14 mouse cellular contexts compared by ENCODE assay signal in genomic region chr3:97756283-97757074, GRCm38 (mm10).
A peak's percentile ranks its signal among the peaks of the same experiment; 100 is the strongest.
DNase-seq lines count a peak whose midpoint lies in the region; ATAC-seq and TF ChIP-seq lines count a peak whose summit lies in the region.
"Had no signal": no experiment of that assay in that cellular context is flagged by ENCODE, and none has a peak within 500 bp of the region (broad histone marks: within the 10 kb centered on the region; RNA-seq: fewer than 3 reads in every experiment).

No protein-coding gene starts in this region.

- peak; percentile 66 for TF ChIP-seq EP300 in liver, postnatal 0 days (IDR thresholded peaks at IDR 0.05; ENCODE audit: low read depth)

- H3K4me2 ChIP-seq in intestine, embryonic 15.5 days (replicated peaks) = peak overlapping the region; percentile 39; the same call in 1 of the 2 replicates
- H3K4me2 ChIP-seq in liver, postnatal 0 days (ENCODE audit: low read depth, low read length) = peak overlapping the region; percentile 40; the same call in 1 of the 2 replicates
- H3K4me2 ChIP-seq: embryonic facial prominence, embryonic 15.5 days; lung, embryonic 14.5 days had no signal

- H3K4me3 ChIP-seq in intestine, embryonic 15.5 days (replicated peaks) = no peak overlapping the region
- H3K4me3 ChIP-seq in liver, postnatal 0 days (ENCODE audit: low read depth, low read length) = no peak overlapping the region
- H3K4me3 ChIP-seq: embryonic facial prominence, embryonic 15.5 days had no signal

- H3K9ac ChIP-seq in intestine, embryonic 15.5 days = no peak overlapping the region
- no peak overlapping the region; the same call in 1 of the 2 replicates for H3K9ac ChIP-seq in liver, postnatal 0 days (replicated peaks)
- H3K9ac ChIP-seq: embryonic facial prominence, embryonic 15.5 days; forebrain, postnatal 0 days; lung, embryonic 14.5 days had no signal

- H3K27me3 ChIP-seq in intestine, embryonic 15.5 days (replicated peaks) = no peaks in the 10 kb centered on the region
- no peaks in the 10 kb centered on the region for H3K27me3 ChIP-seq in liver, postnatal 0 days (ENCODE audit: insufficient read depth, low read length)
- H3K27me3 ChIP-seq: CH12.LX; embryonic facial prominence, embryonic 15.5 days had no signal

- TF ChIP-seq CTCF in liver, postnatal 0 days (IDR thresholded peaks at IDR 0.05; ENCODE audit: low read depth) = peak; percentile 34

- ATAC-seq in intestine, embryonic 15.5 days = peak; percentile 96
- ATAC-seq in liver, postnatal 0 days = peak; percentile 98
- ATAC-seq: forebrain, postnatal 0 days; inflammation-experienced regulatory T-cells, adult 6 months had no signal

- H3K4me1 ChIP-seq in intestine, embryonic 15.5 days (replicated peaks) = 0 out of 2 replicates have a peak, but pooled peaks cover 4% of the 10 kb centered on the region
- peaks cover 9% of the 10 kb centered on the region for H3K4me1 ChIP-seq in liver, postnatal 0 days (ENCODE audit: insufficient read depth)
- H3K4me1 ChIP-seq: embryonic facial prominence, embryonic 15.5 days had no signal

- no peaks in the 10 kb centered on the region for H3K9me3 ChIP-seq in intestine, embryonic 15.5 days
- H3K9me3 ChIP-seq in liver, postnatal 0 days (ENCODE audit: low read length) = no peaks in the 10 kb centered on the region
- H3K9me3 ChIP-seq: embryonic facial prominence, embryonic 15.5 days had no signal

- peak overlapping the region; percentile 80 for H3K27ac ChIP-seq in intestine, embryonic 15.5 days
- peak overlapping the region; percentile 81 for H3K27ac ChIP-seq in liver, postnatal 0 days (ENCODE audit: low read depth)
- H3K27ac ChIP-seq: embryonic facial prominence, embryonic 15.5 days had no signal

- WGBS in intestine, embryonic 15.5 days = 70% methylated on average over 20 of the region's 20 CpGs
- WGBS in liver, postnatal 0 days (ENCODE audit: insufficient replicate concordance) = 74% methylated on average over 20 of the region's 20 CpGs

- H3K36me3 ChIP-seq in intestine, embryonic 15.5 days = peaks cover 41% of the 10 kb centered on the region
- H3K36me3 ChIP-seq in liver, postnatal 0 days (replicated peaks; ENCODE audit: insufficient read depth, low read length) = peaks cover 37% of the 10 kb centered on the region

- peak; percentile 86 for DNase-seq in kidney, adult 18-20 months
- DNase-seq in kidney, postnatal 36 days = peak; percentile 82 to 95
- peak; percentile 54 for DNase-seq in liver, postnatal 0 days
- no peak for DNase-seq in frontal cortex, postnatal 25 days (ENCODE audit: low spot score in 2 of 2)
- DNase-seq in urinary bladder, postnatal 36 days (ENCODE audit: low spot score in 2 of 2) = no peak
- no peak for DNase-seq in left cerebral cortex, adult 8-10 months (ENCODE audit: low spot score in 2 of 2)
- DNase-seq: adrenal gland, adult 8-10 months; forebrain, postnatal 0 days; gastrocnemius, postnatal 36 days; lung, embryonic 14.5 days had no signal

Comparison
In these comparisons a context has a peak if more than half of its experiments do, and no peak if none do; other contexts are left out.
1. DNase-seq: peak in kidney, adult 18-20 months (single experiment), kidney, postnatal 36 days (2 of 2) and liver, postnatal 0 days (single experiment); none in frontal cortex, postnatal 25 days (0 of 2), urinary bladder, postnatal 36 days (0 of 2) and left cerebral cortex, adult 8-10 months (0 of 2).